Mouse (Mus musculus) megakaryocyte, embryonic 14.5 days (primary cell): Measurements from ENCODE around the gene Pacrg. TPM values are rescaled to one million over a fixed set of nuclear protein-coding genes. Genes with fewer than 3 reads are reported as not detected.

Experiments used
- H3K27me3 ChIP-seq: replicated peaks from 2 replicates; pipeline ENCODE3; 2012; ENCODE audit warnings: inconsistent platforms
- H3K36me3 ChIP-seq: replicated peaks from 2 replicates; pipeline ENCODE3; 2012; ENCODE audit warnings: low read length, inconsistent platforms, mixed read lengths
- H3K4me1 ChIP-seq: 2 replicates; pipeline ENCODE4 v1.6.1; 2012; ENCODE audit warnings: inconsistent platforms
- H3K4me3 ChIP-seq: replicated peaks from 2 replicates; pipeline ENCODE3; 2012; ENCODE audit warnings: moderate library complexity, mild to moderate bottlenecking, inconsistent platforms
- H3K9me3 ChIP-seq: 2 replicates; pipeline ENCODE4 v1.6.1; 2012; ENCODE audit warnings: inconsistent platforms
- FLI1 ChIP-seq: IDR thresholded peaks from 2 replicates; pipeline ENCODE4 v1.6.1; 2012; ENCODE audit warnings: low read length, inconsistent platforms, mixed read lengths
- GATA1 ChIP-seq: IDR thresholded peaks from 3 replicates; pipeline ENCODE4 v1.6.1; 2012; ENCODE audit warnings: mixed read lengths, low read length, inconsistent platforms, borderline replicate concordance
- polyA plus RNA-seq: library from polyadenylated mRNA; stranded (reverse); fragments of >175 nt; gene quantifications from 2 replicates; pipeline ENCODE4 v1.2.3, GENCODE M21; 2012; ENCODE audit warnings: low replicate concordance; ENCODE audit not compliant: insufficient read depth

Pacrg gene
- polyA plus RNA-seq, 1 experiment, result 0.10 TPM

GRCm38 (mm10) chr17:10483945-10484546 is 356.1 kb downstream of the Pacrg start:
- Histone ChIP-seq H3K9me3 (0 out of 2 replicates have a peak, but pooled peaks cover 3% of the 10 kb centered on the region), H3K27me3 (no peaks in the 10 kb centered on the region), H3K4me3 (no peak overlapping the region), H3K36me3 (no peaks in the 10 kb centered on the region), H3K4me1 (no peaks in the 10 kb centered on the region)
- no peak for TF ChIP-seq GATA1
- TF ChIP-seq FLI1, result no peak

GRCm38 (mm10) chr17:10481081-10481480 is 359.0 kb downstream of the Pacrg start:
- TF ChIP-seq GATA1 (no peak), FLI1 (no peak)
- Histone ChIP-seq H3K4me3 (no peak overlapping the region), H3K4me1 (no peaks in the 10 kb centered on the region), H3K27me3 (no peaks in the 10 kb centered on the region), H3K36me3 (no peaks in the 10 kb centered on the region), H3K9me3 (peaks cover 9% of the 10 kb centered on the region; the same call in 1 of the 2 replicates)

GRCm38 (mm10) chr17:10479020-10479707 is 360.9 kb downstream of the Pacrg start:
- Histone ChIP-seq H3K4me1 (no peaks in the 10 kb centered on the region), H3K27me3 (no peaks in the 10 kb centered on the region), H3K36me3 (no peaks in the 10 kb centered on the region), H3K9me3 (peaks cover 9% of the 10 kb centered on the region; the same call in 1 of the 2 replicates), H3K4me3 (no peak overlapping the region)
- no peak for TF ChIP-seq GATA1

GRCm38 (mm10) chr17:10478377-10478776 is 361.7 kb downstream of the Pacrg start:
- H3K36me3 ChIP-seq, result no peaks in the 10 kb centered on the region
- TF ChIP-seq FLI1 (no peak), GATA1 (no peak)
- H3K4me3 ChIP-seq, result no peak overlapping the region
- no peaks in the 10 kb centered on the region for H3K4me1 ChIP-seq
- H3K9me3 ChIP-seq, result peaks cover 9% of the 10 kb centered on the region; the same call in 1 of the 2 replicates
- no peaks in the 10 kb centered on the region for H3K27me3 ChIP-seq

- no peaks in the 10 kb centered on the region for H3K36me3 ChIP-seq
- H3K4me3 ChIP-seq, result no peak overlapping the region
- no peaks in the 10 kb centered on the region for H3K27me3 ChIP-seq
- H3K9me3 ChIP-seq, result peaks cover 9% of the 10 kb centered on the region; the same call in 1 of the 2 replicates
- TF ChIP-seq FLI1 (no peak), GATA1 (no peak)
- H3K4me1 ChIP-seq, result no peaks in the 10 kb centered on the region
Observed at GRCm38 (mm10) chr17:10476807-10477206, 363.3 kb downstream of the Pacrg start.

- no peaks in the 10 kb centered on the region for H3K4me1 ChIP-seq
- TF ChIP-seq FLI1 (no peak), GATA1 (no peak)
- peaks cover 24% of the 10 kb centered on the region for H3K9me3 ChIP-seq
Observed at GRCm38 (mm10) chr17:10474972-10475371, 365.1 kb downstream of the Pacrg start.

GRCm38 (mm10) chr17:10473826-10474384 is 366.2 kb downstream of the Pacrg start:
- peaks cover 21% of the 10 kb centered on the region for H3K9me3 ChIP-seq

More at GRCm38 (mm10) chr17:10474972-10475371, 365.1 kb downstream of the Pacrg start:
- no peaks in the 10 kb centered on the region for H3K27me3 ChIP-seq
- H3K36me3 ChIP-seq, result no peaks in the 10 kb centered on the region
- H3K4me3 ChIP-seq, result no peak overlapping the region

GRCm38 (mm10) chr17:10473175-10473574 is 366.9 kb downstream of the Pacrg start:
- no peak overlapping the region for H3K4me3 ChIP-seq
- peaks cover 17% of the 10 kb centered on the region for H3K9me3 ChIP-seq
- no peaks in the 10 kb centered on the region for H3K27me3 ChIP-seq
- no peaks in the 10 kb centered on the region for H3K36me3 ChIP-seq
- TF ChIP-seq FLI1, result no peak
- TF ChIP-seq GATA1, result no peak
- no peaks in the 10 kb centered on the region for H3K4me1 ChIP-seq

More at GRCm38 (mm10) chr17:10473826-10474384, 366.2 kb downstream of the Pacrg start:
- Histone ChIP-seq H3K4me1 (no peaks in the 10 kb centered on the region), H3K27me3 (no peaks in the 10 kb centered on the region), H3K36me3 (no peaks in the 10 kb centered on the region), H3K4me3 (no peak overlapping the region)
- no peak for TF ChIP-seq FLI1
- no peak for TF ChIP-seq GATA1

GRCm38 (mm10) chr17:10469874-10470568 is 370.1 kb downstream of the Pacrg start:
- no peaks in the 10 kb centered on the region for H3K4me1 ChIP-seq
- H3K9me3 ChIP-seq, result peaks cover 36% of the 10 kb centered on the region

More at GRCm38 (mm10) chr17:10469874-10470568, 370.1 kb downstream of the Pacrg start:
- Histone ChIP-seq H3K27me3 (no peaks in the 10 kb centered on the region), H3K36me3 (no peaks in the 10 kb centered on the region), H3K4me3 (no peak overlapping the region)
- TF ChIP-seq FLI1 (no peak), GATA1 (no peak)
